Mouse (Mus musculus): ENCODE data around the gene Wnk2. TPM values are rescaled to one million over a fixed set of nuclear protein-coding genes. Genes with fewer than 3 reads are reported as not detected.

The Wnk2 gene
- polyA plus RNA-seq (2012; fragmentation: generic; extraction: Trizol) = not detected
- long read RNA-seq, experiment 1 = 0 reads
- long read RNA-seq, experiment 2 = 0 reads

GRCm38 (mm10) chr13:49147858-49148226 lies at the start of gene Wnk2:
Gene Wnk2 (minus strand): TSS chr13:49148014.
- no peak for TF ChIP-seq FOSL1 (IDR thresholded peaks at IDR 0.05; ENCODE audit: insufficient read depth, low read length, poor library complexity, severe bottlenecking)
- TF ChIP-seq CEBPB (IDR thresholded peaks at IDR 0.05; ENCODE audit: low read depth) = no peak
- TF ChIP-seq MAX (IDR thresholded peaks at IDR 0.05) = no peak
- no peak for TF ChIP-seq CTCF (IDR thresholded peaks at IDR 0.05; ENCODE audit: control insufficient read depth, insufficient read depth, insufficient read length)
- no peak for TF ChIP-seq MYOG (IDR thresholded peaks at IDR 0.05; ENCODE audit: control insufficient read depth, extremely low read depth, insufficient read length)
- Histone ChIP-seq H3K79me2 (ENCODE audit: control insufficient read depth, insufficient read depth) (no peaks in the 10 kb centered on the region), H3K36me3 (ENCODE audit: control insufficient read depth, insufficient read depth) (no peaks in the 10 kb centered on the region), H3K4me3 (ENCODE audit: insufficient read depth, poor library complexity, severe bottlenecking) (no peak within 1 kb of the TSS), H3K27me3 (ENCODE audit: control insufficient read depth, insufficient read depth, insufficient read length) (peaks cover 81% of the 10 kb centered on the region), H3K79me3 (ENCODE audit: low read depth) (no peaks in the 10 kb centered on the region), H3ac (ENCODE audit: control insufficient read depth, insufficient read length, low read depth) (no peak within 1 kb of the TSS)

GRCm38 (mm10) chr13:49196766-49197165 lies 49.0 kb upstream of the Wnk2 start:
- no peaks in the 10 kb centered on the region for H3K79me2 ChIP-seq (ENCODE audit: control insufficient read depth, insufficient read depth)
- H3K4me3 ChIP-seq (ENCODE audit: insufficient read depth, poor library complexity, severe bottlenecking) = no peak overlapping the region
- H3ac ChIP-seq (ENCODE audit: control insufficient read depth, insufficient read length, low read depth) = no peak overlapping the region
- H3K79me3 ChIP-seq (ENCODE audit: low read depth) = no peaks in the 10 kb centered on the region
- H3K36me3 ChIP-seq (ENCODE audit: control insufficient read depth, insufficient read depth) = peaks cover 11% of the 10 kb centered on the region
- TF ChIP-seq MYOD1 (IDR thresholded peaks at IDR 0.05; ENCODE audit: control insufficient read depth, insufficient read length, low read depth) (no peak), MYOG (IDR thresholded peaks at IDR 0.05; ENCODE audit: control insufficient read depth, extremely low read depth, insufficient read length) (no peak), CTCF (IDR thresholded peaks at IDR 0.05; ENCODE audit: control insufficient read depth, insufficient read depth, insufficient read length) (no peak), USF1 (IDR thresholded peaks at IDR 0.05; ENCODE audit: low read depth) (no peak)
- no peaks in the 10 kb centered on the region for H3K27me3 ChIP-seq (ENCODE audit: control insufficient read depth, insufficient read depth, insufficient read length)

- Histone ChIP-seq H3ac (ENCODE audit: control insufficient read depth, insufficient read length, low read depth) (no peak overlapping the region), H3K79me2 (ENCODE audit: control insufficient read depth, insufficient read depth) (no peaks in the 10 kb centered on the region), H3K4me3 (ENCODE audit: insufficient read depth, poor library complexity, severe bottlenecking) (no peak overlapping the region), H3K36me3 (ENCODE audit: control insufficient read depth, insufficient read depth) (peaks cover 7% of the 10 kb centered on the region), H3K79me3 (ENCODE audit: low read depth) (no peaks in the 10 kb centered on the region), H3K27me3 (ENCODE audit: control insufficient read depth, insufficient read depth, insufficient read length) (no peaks in the 10 kb centered on the region)
- TF ChIP-seq CTCF (IDR thresholded peaks at IDR 0.05; ENCODE audit: control insufficient read depth, insufficient read depth, insufficient read length) (no peak), MAX (IDR thresholded peaks at IDR 0.05) (no peak), USF1 (IDR thresholded peaks at IDR 0.05; ENCODE audit: low read depth) (no peak), CEBPB (IDR thresholded peaks at IDR 0.05; ENCODE audit: low read depth) (no peak), MYOG (IDR thresholded peaks at IDR 0.05; ENCODE audit: control insufficient read depth, extremely low read depth, insufficient read length) (no peak), MYOD1 (IDR thresholded peaks at IDR 0.05; ENCODE audit: control insufficient read depth, insufficient read length, low read depth) (no peak), FOSL1 (IDR thresholded peaks at IDR 0.05; ENCODE audit: insufficient read depth, low read length, poor library complexity, severe bottlenecking) (no peak)
Observed at GRCm38 (mm10) chr13:49196211-49196610, 48.4 kb upstream of the Wnk2 start.

- TF ChIP-seq MAX (IDR thresholded peaks at IDR 0.05) (no peak), CEBPB (IDR thresholded peaks at IDR 0.05; ENCODE audit: low read depth) (no peak), MYOD1 (IDR thresholded peaks at IDR 0.05; ENCODE audit: control insufficient read depth, insufficient read length, low read depth) (no peak), USF1 (IDR thresholded peaks at IDR 0.05; ENCODE audit: low read depth) (no peak), CTCF (IDR thresholded peaks at IDR 0.05; ENCODE audit: control insufficient read depth, insufficient read depth, insufficient read length) (no peak), MYOG (IDR thresholded peaks at IDR 0.05; ENCODE audit: control insufficient read depth, extremely low read depth, insufficient read length) (no peak), FOSL1 (IDR thresholded peaks at IDR 0.05; ENCODE audit: insufficient read depth, low read length, poor library complexity, severe bottlenecking) (no peak)
- Histone ChIP-seq H3K79me3 (ENCODE audit: low read depth) (no peaks in the 10 kb centered on the region), H3K27me3 (ENCODE audit: control insufficient read depth, insufficient read depth, insufficient read length) (no peaks in the 10 kb centered on the region), H3ac (ENCODE audit: control insufficient read depth, insufficient read length, low read depth) (no peak overlapping the region), H3K4me3 (ENCODE audit: insufficient read depth, poor library complexity, severe bottlenecking) (no peak overlapping the region), H3K79me2 (ENCODE audit: control insufficient read depth, insufficient read depth) (no peaks in the 10 kb centered on the region), H3K36me3 (ENCODE audit: control insufficient read depth, insufficient read depth) (peaks cover 7% of the 10 kb centered on the region)
Observed at GRCm38 (mm10) chr13:49195651-49196050, 47.8 kb upstream of the Wnk2 start.

GRCm38 (mm10) chr13:49194811-49195210 lies 47.0 kb upstream of the Wnk2 start:
- no peak for TF ChIP-seq CEBPB (IDR thresholded peaks at IDR 0.05; ENCODE audit: low read depth)
- no peak for TF ChIP-seq CTCF (IDR thresholded peaks at IDR 0.05; ENCODE audit: control insufficient read depth, insufficient read depth, insufficient read length)
- no peak for TF ChIP-seq MAX (IDR thresholded peaks at IDR 0.05)
- TF ChIP-seq USF1 (IDR thresholded peaks at IDR 0.05; ENCODE audit: low read depth) = no peak
- TF ChIP-seq FOSL1 (IDR thresholded peaks at IDR 0.05; ENCODE audit: insufficient read depth, low read length, poor library complexity, severe bottlenecking) = no peak
- TF ChIP-seq MYOD1 (IDR thresholded peaks at IDR 0.05; ENCODE audit: control insufficient read depth, insufficient read length, low read depth) = no peak
- no peak for TF ChIP-seq MYOG (IDR thresholded peaks at IDR 0.05; ENCODE audit: control insufficient read depth, extremely low read depth, insufficient read length)
- Histone ChIP-seq H3K27me3 (ENCODE audit: control insufficient read depth, insufficient read depth, insufficient read length) (no peaks in the 10 kb centered on the region), H3K4me3 (ENCODE audit: insufficient read depth, poor library complexity, severe bottlenecking) (no peak overlapping the region)

GRCm38 (mm10) chr13:49193650-49194049 lies 45.8 kb upstream of the Wnk2 start:
- peaks cover 1% of the 10 kb centered on the region for H3K79me3 ChIP-seq (ENCODE audit: low read depth)
- H3K27me3 ChIP-seq (ENCODE audit: control insufficient read depth, insufficient read depth, insufficient read length) = no peaks in the 10 kb centered on the region
- H3K4me3 ChIP-seq (ENCODE audit: insufficient read depth, poor library complexity, severe bottlenecking) = no peak overlapping the region
- H3K79me2 ChIP-seq (ENCODE audit: control insufficient read depth, insufficient read depth) = peaks cover 10% of the 10 kb centered on the region
- no peak overlapping the region for H3ac ChIP-seq (ENCODE audit: control insufficient read depth, insufficient read length, low read depth)
- peaks cover 7% of the 10 kb centered on the region for H3K36me3 ChIP-seq (ENCODE audit: control insufficient read depth, insufficient read depth)
- TF ChIP-seq CTCF (IDR thresholded peaks at IDR 0.05; ENCODE audit: control insufficient read depth, insufficient read depth, insufficient read length) = no peak
- TF ChIP-seq FOSL1 (IDR thresholded peaks at IDR 0.05; ENCODE audit: insufficient read depth, low read length, poor library complexity, severe bottlenecking) = no peak
- TF ChIP-seq MYOG (IDR thresholded peaks at IDR 0.05; ENCODE audit: control insufficient read depth, extremely low read depth, insufficient read length) = no peak
- no peak for TF ChIP-seq CEBPB (IDR thresholded peaks at IDR 0.05; ENCODE audit: low read depth)
- TF ChIP-seq MYOD1 (IDR thresholded peaks at IDR 0.05; ENCODE audit: control insufficient read depth, insufficient read length, low read depth) = no peak
- TF ChIP-seq USF1 (IDR thresholded peaks at IDR 0.05; ENCODE audit: low read depth) = no peak
- no peak for TF ChIP-seq MAX (IDR thresholded peaks at IDR 0.05)

More at GRCm38 (mm10) chr13:49194811-49195210, 47.0 kb upstream of the Wnk2 start:
- no peaks in the 10 kb centered on the region for H3K79me3 ChIP-seq (ENCODE audit: low read depth)
- H3K79me2 ChIP-seq (ENCODE audit: control insufficient read depth, insufficient read depth) = no peaks in the 10 kb centered on the region
- peaks cover 7% of the 10 kb centered on the region for H3K36me3 ChIP-seq (ENCODE audit: control insufficient read depth, insufficient read depth)
- H3ac ChIP-seq (ENCODE audit: control insufficient read depth, insufficient read length, low read depth) = no peak overlapping the region
